Mouse (Mus musculus): ENCODE measurements at regions not wholly inside any gene's neighbourhood (a gene's known extent, or its start where the extent isn't known, plus 50 kb on each side); places are given as distances from the start of the nearest gene placed in this dataset.
A peak's percentile ranks its signal among the peaks of the same experiment; 100 is the strongest.

DNA sequence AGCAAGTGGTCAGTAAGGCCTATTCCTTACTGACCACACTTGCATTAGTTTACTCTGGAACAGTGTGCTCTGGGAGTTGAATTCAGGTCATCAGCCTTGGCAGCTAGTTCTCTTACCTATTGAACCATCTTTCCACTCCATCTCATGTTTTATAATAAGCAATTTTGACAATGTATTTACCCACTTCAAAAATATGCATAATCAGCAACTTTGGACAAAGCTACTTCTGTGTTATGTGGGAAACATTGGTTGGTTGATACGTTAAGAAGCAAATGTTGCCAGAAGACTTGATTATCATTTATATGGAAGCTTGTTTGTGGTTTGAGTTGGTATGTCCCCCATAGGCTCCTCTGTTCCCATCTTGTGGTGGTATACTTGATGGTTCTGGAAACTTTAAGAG is 509.4 kb downstream of the Gm37988 start:
- peaks cover 0 to 12% of the 10 kb centered on the region in 2 experiments; a peak in 1 of 4 replicates for H3K4me1 ChIP-seq (ENCODE audit: control insufficient read depth in 1 of 2, insufficient read depth in 2 of 2)
- H3K9me3 ChIP-seq (replicated peaks; ENCODE audit: low read length) = no peaks in the 10 kb centered on the region
- no peaks in the 10 kb centered on the region for H3K79me2 ChIP-seq (replicated peaks; ENCODE audit: control insufficient read depth, extremely low read depth, insufficient read depth, poor library complexity, severe bottlenecking)
- H3K9ac ChIP-seq (ENCODE audit: insufficient read depth, low read depth) = no peak overlapping the region
- dilution Hi-C loops (cut with MboI; ENCODE audit: extremely low pct_ligation_motif_present, extremely low pct_unique_long_range_greater_than_20kb, low sequenced_read_pairs) = no loop called here
- H3K27me3 ChIP-seq (replicated peaks) = no peaks in the 10 kb centered on the region
- in situ Hi-C loops (cut with MboI; ENCODE audit: low pct_ligation_motif_present, low pct_unique_long_range_greater_than_20kb, low sequenced_read_pairs) = no loop called here
- H3K4me3 ChIP-seq (replicated peaks in 1 of 3; ENCODE audit: low read depth in 2 of 3, low read length in 2 of 3, poor library complexity in 1 of 3) = no peak overlapping the region
- no peak for DNase-seq (ENCODE audit: extremely low read depth)
- no peak overlapping the region for H3K27ac ChIP-seq (ENCODE audit: insufficient read depth, low read depth)
- H3K36me3 ChIP-seq (replicated peaks in 1 of 2; ENCODE audit: control insufficient read depth in 1 of 2, insufficient read depth in 1 of 2, low read length in 1 of 2) = no peaks in the 10 kb centered on the region
- H3K4me2 ChIP-seq (ENCODE audit: insufficient read depth, low read depth, poor library complexity, severe bottlenecking) = no peak overlapping the region
- TF ChIP-seq MAFK (IDR thresholded peaks at IDR 0.05; ENCODE audit: insufficient replicate concordance, low read length) (peak; percentile 84), MEF2A (IDR thresholded peaks at IDR 0.05; ENCODE audit: borderline replicate concordance, low read depth, low read length) (no peak)

DNA sequence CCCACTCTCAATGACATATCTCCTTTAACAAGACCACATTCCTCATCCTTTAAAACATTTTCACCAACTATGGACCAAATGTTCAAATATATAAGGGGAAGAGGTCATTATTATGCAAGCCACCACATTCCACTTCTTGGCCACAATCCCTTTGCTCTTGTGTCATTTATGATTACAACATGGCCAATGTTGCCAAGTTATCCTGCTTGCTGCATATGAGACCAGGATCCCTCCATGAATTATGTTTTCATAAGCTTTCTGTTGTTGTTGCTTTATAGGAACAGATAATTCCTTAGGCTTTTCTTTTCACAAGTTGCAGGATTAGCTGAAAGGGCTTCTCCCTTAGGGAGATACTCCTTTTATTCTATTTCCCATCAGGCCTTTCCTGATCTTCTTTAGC is 518.6 kb downstream of the Gm37988 start:
- Histone ChIP-seq H3K27ac (ENCODE audit: insufficient read depth, low read depth) (no peak overlapping the region), H3K9ac (ENCODE audit: insufficient read depth, low read depth) (no peak overlapping the region), H3K79me2 (replicated peaks; ENCODE audit: control insufficient read depth, extremely low read depth, insufficient read depth, poor library complexity, severe bottlenecking) (no peaks in the 10 kb centered on the region), H3K36me3 (replicated peaks in 1 of 2; ENCODE audit: control insufficient read depth in 1 of 2, insufficient read depth in 1 of 2, low read length in 1 of 2) (no peaks in the 10 kb centered on the region), H3K4me3 (replicated peaks in 1 of 3; ENCODE audit: low read depth in 2 of 3, low read length in 2 of 3, poor library complexity in 1 of 3) (no peak overlapping the region), H3K4me1 (ENCODE audit: control insufficient read depth in 1 of 2, insufficient read depth in 2 of 2) (no peaks in the 10 kb centered on the region), H3K27me3 (replicated peaks) (no peaks in the 10 kb centered on the region), H3K9me3 (replicated peaks; ENCODE audit: low read length) (peaks cover 2% of the 10 kb centered on the region), H3K4me2 (ENCODE audit: insufficient read depth, low read depth, poor library complexity, severe bottlenecking) (no peak overlapping the region)
- TF ChIP-seq MEF2A (IDR thresholded peaks at IDR 0.05; ENCODE audit: borderline replicate concordance, low read depth, low read length) (no peak), POLR2A (IDR thresholded peaks at IDR 0.05; ENCODE audit: low read depth, low read length) (no peak), MAFK (IDR thresholded peaks at IDR 0.05; ENCODE audit: insufficient replicate concordance, low read length) (no peak), ZC3H11A (IDR thresholded peaks at IDR 0.05; ENCODE audit: low read depth, low read length) (no peak), HCFC1 (IDR thresholded peaks at IDR 0.05; ENCODE audit: low read depth, low read length) (no peak), GABPA (IDR thresholded peaks at IDR 0.05; ENCODE audit: insufficient replicate concordance, low read depth, low read length) (no peak), NELFE (IDR thresholded peaks at IDR 0.05; ENCODE audit: low read depth, low read length) (no peak), SMC3 (IDR thresholded peaks at IDR 0.05; ENCODE audit: low read depth, low read length) (no peak), SIN3A (IDR thresholded peaks at IDR 0.05; ENCODE audit: low read length) (no peak), MYC (IDR thresholded peaks at IDR 0.05; ENCODE audit: low read depth, low read length) (no peak), UBTF (IDR thresholded peaks at IDR 0.05; ENCODE audit: low read depth, low read length) (no peak)
- DNase-seq (ENCODE audit: extremely low read depth) = no peak
- in situ Hi-C loops (cut with MboI; ENCODE audit: low pct_ligation_motif_present, low pct_unique_long_range_greater_than_20kb, low sequenced_read_pairs) (no loop called here), dilution Hi-C loops (cut with MboI; ENCODE audit: extremely low pct_ligation_motif_present, extremely low pct_unique_long_range_greater_than_20kb, low sequenced_read_pairs) (no loop called here)

Measured in CH12.LX (cell line).